Mouse (Mus musculus) ES-E14 (cell line): ENCODE measurements around the gene Atp2b4.

Experiments
- MAFK ChIP-seq: IDR thresholded peaks from 2 replicates; pipeline ENCODE4 v1.6.1; 2014; ENCODE audit warnings: mild to moderate bottlenecking, low read depth, low read length, inconsistent platforms; ENCODE audit not compliant: insufficient read depth
- ZC3H11A ChIP-seq: IDR thresholded peaks from 2 replicates; pipeline ENCODE4 v1.6.1; 2012; ENCODE audit warnings: low read depth, mild to moderate bottlenecking, inconsistent platforms, low read length, borderline replicate concordance
- ZNF384 ChIP-seq: IDR thresholded peaks from 2 replicates; pipeline ENCODE4 v1.6.1; 2012; ENCODE audit warnings: low read depth, low read length, inconsistent platforms

DNA sequence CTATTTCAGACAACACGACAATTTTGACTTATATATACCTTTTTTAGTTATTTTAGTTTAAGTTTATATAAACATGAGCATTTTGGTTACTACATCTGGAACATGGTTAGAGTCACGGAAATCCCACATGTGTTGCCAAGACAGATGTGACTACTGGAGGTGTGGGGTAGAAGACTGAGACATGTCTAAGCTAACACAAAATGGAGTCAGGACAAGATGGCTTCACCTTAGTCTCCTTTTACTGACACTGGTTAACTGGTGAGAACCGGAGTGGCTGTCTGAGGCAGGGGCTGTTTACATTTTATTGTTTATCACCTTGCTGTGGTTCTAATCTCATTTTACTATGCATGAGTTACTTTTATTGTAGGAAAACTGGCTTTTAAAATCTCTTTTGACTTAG is 132.2 kb downstream of the Atp2b4 start:
- TF ChIP-seq ZNF384 (no peak), MAFK (no peak), ZC3H11A (no peak)
